Mouse (Mus musculus) stomach, postnatal 0 days (tissue): ENCODE data around the gene Rps6ka3.

Experiments used
- CTCF ChIP-seq: IDR thresholded peaks from 2 replicates; pipeline ENCODE4 v1.5.1; 2016; ENCODE audit warnings: antibody characterized with exemption, low read depth, mild to moderate bottlenecking, moderate library complexity
- EP300 ChIP-seq: optimal IDR thresholded peaks from 2 replicates; pipeline ENCODE3; 2016; ENCODE audit warnings: antibody characterized with exemption

DNA sequence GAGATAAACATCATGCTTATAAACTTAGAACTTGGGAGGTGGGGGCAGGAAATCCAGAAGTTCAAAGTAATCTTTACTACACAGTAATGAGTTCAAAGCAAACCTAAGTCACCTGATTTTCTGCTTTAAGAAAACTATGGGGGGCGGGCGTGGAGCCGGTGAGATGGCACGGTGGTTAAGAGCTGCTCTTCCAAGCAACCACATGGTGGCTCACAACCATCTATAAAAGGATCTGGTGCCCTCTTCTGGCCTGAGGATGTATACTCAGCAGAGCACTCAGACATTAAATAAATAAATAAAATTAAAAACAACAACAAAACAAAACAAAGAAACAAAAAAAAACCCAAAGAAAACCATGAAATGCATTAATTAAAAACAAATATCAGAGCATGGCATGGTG is 199.1 kb downstream of the Rps6ka3 start:
- TF ChIP-seq CTCF (peak; percentile 64), EP300 (no peak)
